Mouse (Mus musculus) liver, postnatal 0 days (tissue): ENCODE data around the gene Kcnab2.

ENCODE experiments used
- CTCF ChIP-seq: sonication (generic); IDR thresholded peaks from 2 replicates; pipeline ENCODE4 v1.5.1; 2016; ENCODE audit warnings: antibody characterized with exemption, low read depth
- EP300 ChIP-seq: IDR thresholded peaks from 2 replicates; pipeline ENCODE4 v1.6.1; 2016; ENCODE audit warnings: antibody characterized with exemption, low read depth, mild to moderate bottlenecking

- TF ChIP-seq CTCF (no peak), EP300 (no peak)
Measured at GRCm38 (mm10) chr4:152344651-152345050, 133.0 kb downstream of the Kcnab2 start.
